ENCODE assay signal across 8 mouse cellular contexts in the genomic region with DNA sequence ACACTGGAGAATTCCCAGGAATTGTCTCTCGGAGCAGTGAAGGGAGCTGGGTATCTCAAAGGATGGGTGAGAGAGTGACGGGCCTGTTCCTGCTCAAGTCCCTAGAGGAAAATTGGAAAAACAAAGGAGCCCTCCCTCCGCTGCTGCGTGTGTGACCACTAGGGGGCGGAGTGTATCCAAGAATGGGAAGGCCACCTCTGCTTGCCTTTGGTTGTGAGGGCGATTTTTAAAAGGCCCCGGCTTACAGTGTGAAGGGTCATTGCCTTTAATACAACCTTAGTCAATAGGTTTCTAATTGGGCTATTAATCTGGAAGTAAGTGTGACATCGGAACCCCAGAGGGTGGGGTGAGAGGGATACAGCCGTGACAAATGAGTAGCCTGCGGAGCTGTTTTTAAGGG.
A peak's percentile ranks its signal among the peaks of the same experiment; 100 is the strongest.
DNase-seq lines count a peak whose midpoint lies in the region; ATAC-seq lines count a peak whose summit lies in the region.

No protein-coding gene starts in this region.

- ATAC-seq in frontal cortex, adult (ENCODE audit: low TSS enrichment): peak; percentile 91
- peak; percentile 63 for ATAC-seq in hindbrain, embryonic 11.5 days (ENCODE audit: low FRiP score)

- 0 out of 2 replicates have a peak overlapping the region, but pooled peaks have one; percentile 12 for H3K4me2 ChIP-seq in hindbrain, embryonic 11.5 days (replicated peaks; ENCODE audit: low read depth, low read length)

- 6% methylated on average over 10 of the region's 10 CpGs for WGBS in hindbrain, embryonic 11.5 days

- peaks cover 2% of the 10 kb centered on the region; the same call in 1 of the 2 replicates for H3K27me3 ChIP-seq in hindbrain, embryonic 11.5 days (ENCODE audit: control insufficient read depth, insufficient read depth, low read length)

- H3K9ac ChIP-seq in hindbrain, embryonic 11.5 days (ENCODE audit: low read depth, low read length): peak overlapping the region; percentile 34; the same call in 1 of the 2 replicates

- peak; percentile 84 for DNase-seq in Muller cell, postnatal 12 days (ENCODE audit: inconsistent ontology term)
- DNase-seq in cerebellum, adult 9-10 months: peak; percentile 82
- DNase-seq in hindbrain, embryonic 11.5 days (ENCODE audit: low spot score): peak; percentile 94
- peak; percentile 56 for DNase-seq in layer of hippocampus, adult 9-11 months
- peak; percentile 88 for DNase-seq in lung, postnatal 36 days
- peak; percentile 75 for DNase-seq in retina, postnatal 7 days (ENCODE audit: low read depth, low spot score)
- DNase-seq in thymus, postnatal 4 days: peak; percentile 82

- H3K4me1 ChIP-seq in hindbrain, embryonic 11.5 days (replicated peaks; ENCODE audit: control insufficient read depth, insufficient read depth, low read length): peaks cover 10% of the 10 kb centered on the region

- H3K9me3 ChIP-seq in hindbrain, embryonic 11.5 days (ENCODE audit: control insufficient read depth, low read length): no peaks in the 10 kb centered on the region

- peak overlapping the region; percentile 31; the same call in 1 of the 2 replicates for H3K27ac ChIP-seq in hindbrain, embryonic 11.5 days (ENCODE audit: low read depth, low read length)

- no peaks in the 10 kb centered on the region for H3K36me3 ChIP-seq in hindbrain, embryonic 11.5 days (ENCODE audit: control insufficient read depth, insufficient read depth, low read length)

- H3K4me3 ChIP-seq in hindbrain, embryonic 11.5 days (ENCODE audit: low read depth, low read length): no peak overlapping the region
